Mouse (Mus musculus): ENCODE measurements at regions not wholly inside any gene's neighbourhood (a gene's known extent, or its start where the extent isn't known, plus 50 kb on each side); places are given as distances from the start of the nearest gene placed in this dataset.

GRCm38 (mm10) chr17:9296371-9296770, 125.5 kb upstream of the Gm17728 start:
- no peaks in the 10 kb centered on the region for H3K27me3 ChIP-seq (ENCODE audit: control insufficient read depth, insufficient read depth, low read length)
- no peak for DNase-seq
- H3K27ac ChIP-seq (ENCODE audit: insufficient read depth, low read length): no peak overlapping the region
- TF ChIP-seq POLR2A (IDR thresholded peaks at IDR 0.05; ENCODE audit: borderline replicate concordance, insufficient read depth, low read length) (no peak), CTCF (IDR thresholded peaks at IDR 0.05; ENCODE audit: borderline replicate concordance, insufficient read depth, low read depth, low read length) (no peak)
- 67% methylated on average over 1 of the region's 1 CpGs for WGBS
- no peaks in the 10 kb centered on the region for H3K4me1 ChIP-seq (ENCODE audit: control insufficient read depth, insufficient read depth, low read length)
- H3K4me3 ChIP-seq (replicated peaks; ENCODE audit: insufficient read depth, low read depth, low read length): no peak overlapping the region

- H3K4me1 ChIP-seq (ENCODE audit: control insufficient read depth, insufficient read depth, low read length): no peaks in the 10 kb centered on the region
- H3K27ac ChIP-seq (ENCODE audit: insufficient read depth, low read length): no peak overlapping the region
- TF ChIP-seq CTCF (IDR thresholded peaks at IDR 0.05; ENCODE audit: borderline replicate concordance, insufficient read depth, low read depth, low read length): no peak
- no peak for TF ChIP-seq POLR2A (IDR thresholded peaks at IDR 0.05; ENCODE audit: borderline replicate concordance, insufficient read depth, low read length)
- H3K27me3 ChIP-seq (ENCODE audit: control insufficient read depth, insufficient read depth, low read length): no peaks in the 10 kb centered on the region
- WGBS: 92% methylated on average over 1 of the region's 1 CpGs
- no peak overlapping the region for H3K4me3 ChIP-seq (replicated peaks; ENCODE audit: insufficient read depth, low read depth, low read length)
- DNase-seq: no peak
These were observed 123.6 kb upstream of the Gm17728 start for GRCm38 (mm10) chr17:9298231-9298630.

GRCm38 (mm10) chr17:9301101-9301501, 120.8 kb upstream of the Gm17728 start:
- DNase-seq: peak in 1 of 2 experiments; percentile 2
- Histone ChIP-seq H3K4me1 (ENCODE audit: control insufficient read depth, insufficient read depth, low read length) (no peaks in the 10 kb centered on the region), H3K4me3 (replicated peaks; ENCODE audit: insufficient read depth, low read depth, low read length) (no peak overlapping the region), H3K27ac (ENCODE audit: insufficient read depth, low read length) (no peak overlapping the region), H3K27me3 (ENCODE audit: control insufficient read depth, insufficient read depth, low read length) (no peaks in the 10 kb centered on the region)
- WGBS: 28% methylated on average over 4 of the region's 4 CpGs
- TF ChIP-seq CTCF (IDR thresholded peaks at IDR 0.05; ENCODE audit: borderline replicate concordance, insufficient read depth, low read depth, low read length) (no peak), POLR2A (IDR thresholded peaks at IDR 0.05; ENCODE audit: borderline replicate concordance, insufficient read depth, low read length) (no peak)

- peak; percentile 10 to 55 for DNase-seq
- H3K27me3 ChIP-seq (ENCODE audit: control insufficient read depth, insufficient read depth, low read length): no peaks in the 10 kb centered on the region; the same call in 1 of the 2 replicates
- no peak overlapping the region for H3K27ac ChIP-seq (ENCODE audit: insufficient read depth, low read length)
- TF ChIP-seq CTCF (IDR thresholded peaks at IDR 0.05; ENCODE audit: borderline replicate concordance, insufficient read depth, low read depth, low read length): no peak
- TF ChIP-seq POLR2A (IDR thresholded peaks at IDR 0.05; ENCODE audit: borderline replicate concordance, insufficient read depth, low read length): no peak
- 8% methylated on average over 2 of the region's 2 CpGs for whole genome bisulfite sequencing
- H3K4me1 ChIP-seq (ENCODE audit: control insufficient read depth, insufficient read depth, low read length): no peaks in the 10 kb centered on the region
- no peak overlapping the region for H3K4me3 ChIP-seq (replicated peaks; ENCODE audit: insufficient read depth, low read depth, low read length)
These were observed 113.4 kb upstream of the Gm17728 start for GRCm38 (mm10) chr17:9308507-9308906.

- no peak for DNase-seq
- Histone ChIP-seq H3K27me3 (ENCODE audit: control insufficient read depth, insufficient read depth, low read length) (no peaks in the 10 kb centered on the region), H3K4me3 (replicated peaks; ENCODE audit: insufficient read depth, low read depth, low read length) (no peak overlapping the region), H3K27ac (ENCODE audit: insufficient read depth, low read length) (no peak overlapping the region), H3K4me1 (ENCODE audit: control insufficient read depth, insufficient read depth, low read length) (no peaks in the 10 kb centered on the region)
- 86% methylated on average over 6 of the region's 6 CpGs for WGBS
- TF ChIP-seq POLR2A (IDR thresholded peaks at IDR 0.05; ENCODE audit: borderline replicate concordance, insufficient read depth, low read length): no peak
- no peak for TF ChIP-seq CTCF (IDR thresholded peaks at IDR 0.05; ENCODE audit: borderline replicate concordance, insufficient read depth, low read depth, low read length)
These were observed 99.1 kb upstream of the Gm17728 start for GRCm38 (mm10) chr17:9322772-9323171.

GRCm38 (mm10) chr17:9328886-9329455, 92.9 kb upstream of the Gm17728 start:
- no peak for DNase-seq
- H3K4me1 ChIP-seq (ENCODE audit: control insufficient read depth, insufficient read depth, low read length): no peaks in the 10 kb centered on the region
- 74% methylated on average over 4 of the region's 4 CpGs for WGBS
- no peaks in the 10 kb centered on the region for H3K27me3 ChIP-seq (ENCODE audit: control insufficient read depth, insufficient read depth, low read length)
- no peak overlapping the region for H3K4me3 ChIP-seq (replicated peaks; ENCODE audit: insufficient read depth, low read depth, low read length)
- H3K27ac ChIP-seq (ENCODE audit: insufficient read depth, low read length): no peak overlapping the region
- TF ChIP-seq CTCF (IDR thresholded peaks at IDR 0.05; ENCODE audit: borderline replicate concordance, insufficient read depth, low read depth, low read length): no peak
- no peak for TF ChIP-seq POLR2A (IDR thresholded peaks at IDR 0.05; ENCODE audit: borderline replicate concordance, insufficient read depth, low read length)

- Histone ChIP-seq H3K27me3 (ENCODE audit: control insufficient read depth, insufficient read depth, low read length) (no peaks in the 10 kb centered on the region), H3K27ac (ENCODE audit: insufficient read depth, low read length) (no peak overlapping the region), H3K4me3 (replicated peaks; ENCODE audit: insufficient read depth, low read depth, low read length) (no peak overlapping the region), H3K4me1 (ENCODE audit: control insufficient read depth, insufficient read depth, low read length) (no peaks in the 10 kb centered on the region)
- DNase-seq: no peak
- WGBS: 60% methylated on average over 5 of the region's 5 CpGs
- TF ChIP-seq POLR2A (IDR thresholded peaks at IDR 0.05; ENCODE audit: borderline replicate concordance, insufficient read depth, low read length): no peak
- no peak for TF ChIP-seq CTCF (IDR thresholded peaks at IDR 0.05; ENCODE audit: borderline replicate concordance, insufficient read depth, low read depth, low read length)
These were observed 64.2 kb upstream of the Gm17728 start for GRCm38 (mm10) chr17:9357572-9358159.
